Mouse (Mus musculus): ENCODE measurements at regions not wholly inside any gene's neighbourhood (a gene's known extent, or its start where the extent isn't known, plus 50 kb on each side); places are given as distances from the start of the nearest gene placed in this dataset.
A peak's percentile ranks its signal among the peaks of the same experiment; 100 is the strongest.

DNA sequence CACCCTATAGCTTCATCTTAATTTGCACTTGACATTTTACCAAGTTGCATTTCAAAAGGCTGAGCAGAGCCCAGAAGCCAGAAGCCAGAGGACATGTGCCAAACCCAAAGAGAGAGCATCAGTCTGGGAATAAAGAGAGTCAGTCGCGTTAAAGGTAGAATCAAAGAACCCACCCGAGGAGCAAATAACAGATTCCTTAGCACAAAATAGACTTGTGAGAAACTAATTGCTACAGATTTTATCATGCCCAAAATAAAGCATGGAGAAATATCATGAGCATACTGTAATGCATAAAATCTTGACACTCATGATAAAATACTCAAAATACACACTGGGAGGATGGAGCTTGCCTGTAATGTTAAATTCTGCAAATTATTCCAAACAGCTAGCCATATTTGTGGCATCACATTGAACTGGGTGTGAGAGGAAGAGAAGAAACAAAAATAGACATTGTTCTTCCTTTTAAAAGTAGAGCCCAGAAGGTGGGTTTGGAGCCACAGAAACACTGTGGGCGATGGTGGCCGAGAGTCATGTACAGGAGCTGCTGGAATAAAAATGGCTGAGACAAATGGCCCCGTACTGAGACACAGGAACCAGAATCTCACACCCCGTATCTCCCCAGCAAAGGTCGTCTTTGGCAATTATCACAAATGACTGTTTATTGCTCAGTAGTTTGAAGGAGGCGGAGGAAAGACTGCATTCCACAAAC lies 317.2 kb downstream of the Klf6 start:
- no peak for DNase-seq

DNA sequence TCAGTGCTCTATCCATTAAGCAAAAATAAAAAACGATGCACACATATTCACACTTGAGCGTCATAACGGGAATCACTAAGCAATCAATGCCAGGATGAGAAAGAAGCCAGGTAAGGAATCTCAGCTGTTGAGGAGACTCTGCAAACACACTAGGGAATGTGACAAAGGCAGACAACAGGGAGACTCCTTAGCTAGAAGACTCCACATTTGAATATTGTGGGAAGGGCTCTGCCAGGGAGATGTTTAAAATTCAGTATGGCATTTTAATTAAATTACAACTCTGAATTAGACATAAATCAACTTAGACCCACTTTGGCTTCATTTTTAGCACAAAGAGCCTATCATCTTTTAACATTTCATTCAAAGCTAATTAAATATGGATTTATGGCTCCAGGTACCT lies 327.9 kb downstream of the Klf6 start:
- DNase-seq: no peak

DNA sequence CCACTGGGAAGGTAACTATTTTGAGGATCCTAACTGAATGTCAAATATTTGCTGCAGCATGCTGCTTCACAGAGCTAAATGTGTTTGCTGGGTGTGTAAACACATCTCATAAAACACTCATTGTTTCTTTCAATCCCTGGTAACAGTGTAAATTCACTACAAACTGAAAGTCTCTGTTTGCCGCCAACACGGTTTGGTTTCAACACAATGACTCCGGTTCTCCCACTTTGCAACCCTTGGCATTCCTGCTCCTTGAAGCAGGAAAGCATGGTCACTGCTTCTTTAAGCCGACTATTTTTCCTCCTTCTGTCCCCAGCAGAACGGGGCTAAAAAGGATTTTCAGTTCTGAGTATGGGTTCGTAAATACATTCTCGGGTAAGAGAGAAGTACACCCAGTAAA lies 328.3 kb downstream of the Klf6 start:
- no peak for DNase-seq

DNA sequence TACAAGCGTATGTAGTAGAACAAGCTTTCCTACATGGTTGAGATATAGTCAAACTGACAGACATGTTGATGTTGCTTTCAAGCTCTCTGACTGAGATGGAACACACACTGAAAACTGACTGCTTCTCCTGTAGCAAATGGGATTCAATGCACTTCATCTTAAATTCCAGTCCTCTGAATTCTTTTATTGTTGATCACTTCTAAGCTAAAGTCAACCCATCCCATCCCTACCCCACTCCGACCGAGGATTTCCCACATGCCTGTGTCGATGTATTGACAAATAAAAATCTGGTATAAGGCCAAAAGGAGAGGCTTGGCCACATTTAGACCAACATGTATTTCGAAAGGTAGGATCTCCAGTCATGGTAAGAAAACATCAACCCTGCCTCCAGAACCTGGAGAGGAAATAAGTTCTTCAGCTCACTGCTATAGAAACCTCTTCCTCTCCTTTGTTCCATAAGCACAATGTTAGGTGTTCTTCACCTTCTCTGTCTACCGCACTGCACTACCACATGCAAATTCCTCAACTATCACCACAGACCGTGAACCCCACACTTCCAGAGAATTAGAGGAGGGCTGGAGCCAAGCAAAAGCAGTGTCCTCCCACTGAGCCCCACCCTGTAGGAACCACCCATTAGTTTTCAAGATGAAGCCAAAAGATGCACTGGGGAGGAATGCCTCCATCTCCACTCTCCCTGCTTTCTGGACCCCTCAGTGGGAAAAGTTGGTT lies 330.1 kb downstream of the Klf6 start:
- DNase-seq: no peak

DNA sequence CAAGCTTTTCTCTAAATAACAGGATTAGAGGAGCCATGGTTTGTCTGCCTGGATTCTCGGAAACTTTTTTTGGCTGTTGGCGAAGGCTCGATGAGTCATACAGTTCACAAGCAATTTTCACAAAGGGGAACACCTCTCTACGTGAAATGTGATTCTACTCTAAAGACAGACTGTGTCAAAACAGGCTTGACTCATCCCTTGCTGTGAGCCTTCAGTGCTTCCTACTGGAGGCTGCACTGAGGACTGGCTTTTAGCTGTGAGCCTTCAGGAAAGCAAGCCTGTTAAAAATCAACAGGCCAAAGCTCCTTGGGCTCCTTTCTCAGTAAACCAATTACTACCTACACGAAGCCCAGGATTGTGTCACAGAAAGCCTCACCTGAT lies 330.6 kb downstream of the Klf6 start:
- DNase-seq: peak; percentile 10

DNA sequence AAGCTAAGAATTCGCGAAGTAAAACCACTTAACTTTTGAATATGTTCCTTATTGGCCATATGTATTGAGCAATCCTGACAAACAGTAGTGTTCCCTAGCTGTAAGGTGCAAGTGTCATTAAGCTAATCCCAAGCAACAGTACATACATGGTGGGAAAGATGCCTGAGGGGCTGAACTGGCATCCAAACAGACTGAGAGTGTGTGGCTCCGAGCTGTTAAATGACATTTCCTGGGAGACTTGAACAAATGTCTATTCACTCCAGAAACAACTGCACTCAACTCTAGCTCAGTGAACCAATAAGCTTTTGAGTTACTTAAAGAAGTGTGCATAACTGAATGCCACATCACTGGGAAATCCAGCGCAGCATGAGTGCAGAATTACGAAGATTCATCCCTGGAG lies 335.4 kb downstream of the Klf6 start:
- no peak for DNase-seq

DNA sequence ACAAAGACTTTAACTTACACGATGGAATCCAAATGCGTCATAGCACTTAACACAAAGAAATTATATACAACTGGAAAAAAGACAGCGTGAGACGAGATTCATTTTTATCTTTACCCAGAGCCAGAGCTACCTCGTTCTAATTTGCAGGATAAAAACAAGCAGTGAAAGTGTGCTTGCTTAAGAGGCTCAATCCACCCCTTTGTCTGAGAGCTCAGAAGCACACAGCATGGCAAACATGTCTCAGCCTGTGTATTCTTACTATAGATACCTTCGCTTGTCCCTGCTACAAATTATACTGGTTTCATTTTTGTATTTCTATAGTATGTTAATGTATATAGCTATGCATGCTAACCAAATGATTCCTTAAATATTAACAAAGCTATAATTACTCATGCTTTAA lies 337.8 kb downstream of the Klf6 start:
- no peak for DNase-seq

DNA sequence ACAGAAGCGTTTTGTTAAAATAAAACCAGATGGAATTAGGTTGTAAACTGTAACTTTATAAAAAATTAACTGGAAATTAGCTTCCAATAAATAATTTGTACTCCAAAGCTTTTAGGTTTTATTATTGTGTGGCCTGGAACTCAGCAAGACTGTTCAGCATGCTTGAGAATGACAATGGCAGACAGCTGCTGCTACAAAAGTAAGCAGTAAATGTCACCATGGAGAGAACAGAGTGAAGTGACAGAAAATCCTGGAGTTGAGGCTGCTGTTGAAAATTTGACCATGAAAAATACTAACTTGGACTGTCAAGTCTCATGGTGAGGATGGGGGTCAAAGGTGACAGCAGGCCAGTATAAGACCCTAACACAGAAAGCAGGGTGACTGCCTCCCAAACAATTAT lies 340.2 kb downstream of the Klf6 start:
- no peak for DNase-seq

DNA sequence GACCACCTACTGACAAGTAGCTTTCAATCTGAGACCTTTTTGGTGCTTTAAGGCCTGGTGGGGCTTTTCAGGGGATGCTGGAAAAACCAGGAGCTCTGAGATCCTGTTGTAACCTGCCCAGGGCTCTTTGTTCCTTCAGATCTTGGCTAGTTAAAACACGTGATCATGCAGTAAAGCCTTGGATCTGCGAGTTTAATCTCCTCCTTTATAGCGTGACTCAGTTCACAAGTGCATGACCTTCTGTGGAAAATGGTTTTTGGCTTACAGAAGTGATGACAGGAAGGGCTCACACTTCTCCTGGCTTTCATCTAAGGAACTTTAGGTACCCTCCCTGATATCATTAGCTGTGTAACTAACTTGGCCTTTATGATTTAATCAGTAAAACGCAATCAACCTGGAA lies 343.1 kb upstream of the Pitrm1 start:
- DNase-seq: no peak

DNA sequence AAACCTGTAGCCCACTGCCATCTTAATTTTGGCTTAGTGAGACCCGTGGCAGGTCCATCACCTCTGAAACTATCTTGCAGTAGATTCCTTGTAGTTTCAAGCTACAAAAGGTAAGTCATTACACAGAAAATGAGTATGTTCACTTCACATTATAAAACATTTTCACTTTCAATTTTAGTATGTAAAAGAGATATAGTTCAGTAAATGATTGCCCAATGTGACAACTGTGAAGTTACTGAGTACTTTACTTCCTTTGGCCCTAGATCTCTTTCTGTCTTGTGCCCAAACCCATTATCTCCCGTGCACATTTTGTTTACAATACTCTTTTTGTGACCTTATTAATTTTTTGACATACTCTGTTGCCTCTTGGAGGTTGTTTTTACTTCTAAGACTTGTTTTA lies 335.4 kb upstream of the Pitrm1 start:
- DNase-seq: no peak

DNA sequence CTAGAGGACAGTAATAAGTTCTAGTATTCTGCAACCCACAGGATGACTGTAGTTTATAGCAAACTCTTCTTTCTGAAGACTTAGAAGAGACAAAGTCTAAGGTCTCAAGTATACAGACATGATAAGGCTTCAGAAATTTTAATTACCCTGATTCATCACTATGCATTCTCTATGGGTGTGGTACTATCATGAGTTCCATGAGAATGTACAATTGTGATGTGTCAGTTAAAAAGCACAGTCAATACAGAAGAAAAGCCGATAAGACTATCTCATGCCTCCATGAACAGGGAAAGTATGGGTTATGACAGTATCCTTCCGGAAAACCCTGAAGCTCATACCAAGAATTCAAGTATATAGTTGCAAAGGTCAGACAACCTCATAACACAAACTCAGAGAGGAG lies 333.8 kb upstream of the Pitrm1 start:
- no peak for DNase-seq

DNA sequence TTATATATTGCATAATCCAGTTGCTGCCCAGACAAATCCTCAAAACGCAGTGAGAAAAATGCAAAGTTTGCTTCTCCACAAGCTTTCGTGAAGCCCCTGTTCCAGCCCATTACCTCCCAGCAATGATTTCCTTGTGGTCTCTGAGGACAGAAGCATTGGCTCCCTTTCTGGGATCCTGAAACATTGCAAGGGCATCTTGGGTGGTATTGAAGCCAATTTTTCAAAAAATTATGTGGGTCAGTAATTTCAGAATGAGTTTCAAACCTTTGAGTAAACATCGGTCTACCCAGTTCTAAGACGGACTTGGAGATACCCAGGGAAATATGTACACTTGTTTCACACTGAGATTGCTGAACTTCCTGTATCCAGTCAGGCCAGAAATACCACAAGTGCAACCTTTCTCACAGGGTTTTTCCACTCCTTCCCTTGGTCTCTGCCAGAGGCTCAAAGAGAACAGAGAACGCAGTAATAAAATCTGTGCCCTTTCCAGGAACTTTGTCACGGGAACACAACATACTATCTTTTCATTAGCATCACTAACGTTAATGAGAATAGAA lies 321.8 kb upstream of the Pitrm1 start:
- no peak for DNase-seq

DNA sequence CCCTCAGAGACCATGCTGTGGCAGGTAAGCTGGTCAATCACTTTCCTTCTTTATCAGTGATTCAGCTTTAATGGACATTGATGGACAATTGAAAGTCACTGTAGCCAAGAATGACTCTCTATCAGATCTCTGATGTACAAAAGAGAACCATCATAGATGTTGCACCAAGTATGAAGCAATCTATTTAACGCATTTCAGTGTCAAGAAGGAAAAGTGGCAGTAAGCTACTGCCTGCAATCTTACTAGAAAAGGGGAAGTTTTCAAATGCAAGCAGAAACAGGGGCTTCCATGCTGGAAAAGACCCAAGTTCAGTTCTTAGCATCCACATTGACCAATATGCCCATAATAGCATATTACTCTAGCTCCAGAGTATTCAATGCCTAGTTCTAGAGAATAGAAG lies 319.7 kb upstream of the Pitrm1 start:
- no peak for DNase-seq

DNA sequence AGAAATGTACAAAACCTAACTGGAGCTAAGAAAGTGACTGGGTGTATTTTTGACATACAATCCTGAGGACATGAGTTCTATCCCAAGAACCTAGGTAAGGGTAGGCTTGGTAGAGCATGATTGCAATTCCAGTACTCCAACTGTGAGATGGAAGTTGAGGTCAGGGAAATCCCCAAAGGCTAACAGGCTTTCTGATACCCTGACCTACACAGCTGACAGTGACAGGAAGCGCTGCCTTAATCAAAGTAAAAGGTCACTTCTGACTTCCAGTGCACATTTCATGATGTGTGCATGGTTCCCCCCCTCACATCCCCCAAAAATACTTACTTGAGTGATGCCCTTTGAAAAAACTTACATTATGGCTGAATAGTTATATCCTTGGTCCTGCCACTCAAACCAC lies 312.6 kb upstream of the Pitrm1 start:
- DNase-seq: no peak

DNA sequence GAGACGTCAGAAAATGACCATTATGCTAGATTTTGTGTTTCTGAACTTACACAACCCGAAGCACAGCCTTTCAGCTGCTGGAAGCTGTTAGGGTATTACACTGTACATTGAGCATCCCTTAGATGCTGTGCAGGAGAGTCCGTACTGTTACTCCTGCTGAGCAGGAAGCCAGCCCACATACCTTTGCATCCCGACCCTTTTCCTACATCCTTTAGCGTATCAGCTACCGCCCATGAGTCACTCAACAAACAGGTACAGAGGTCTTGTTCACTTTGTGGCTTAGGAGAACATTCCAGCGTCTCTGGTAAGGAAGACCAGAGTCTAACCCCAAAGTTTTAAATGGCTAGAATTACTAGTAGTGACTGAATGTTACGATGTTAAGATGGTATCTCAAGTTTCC lies 311.4 kb upstream of the Pitrm1 start:
- DNase-seq: no peak

DNA sequence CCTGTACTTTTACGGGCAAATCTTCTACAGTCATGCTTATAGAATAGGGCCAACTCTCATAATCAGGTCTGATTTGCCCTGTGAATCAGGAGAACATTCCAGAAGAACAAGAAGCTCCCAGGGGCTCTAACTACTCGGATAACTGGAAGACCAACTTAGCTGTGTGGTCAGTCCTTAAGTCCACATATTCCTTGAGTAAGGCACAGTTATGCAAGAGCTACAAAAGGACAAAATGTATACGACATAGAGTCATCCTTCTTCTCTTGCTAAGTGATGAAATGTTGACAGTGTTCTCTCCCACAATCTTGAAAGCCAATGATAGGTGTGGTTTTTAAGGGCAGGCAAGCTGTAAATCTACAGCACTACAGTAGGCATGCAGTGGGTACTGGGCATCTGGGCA lies 310.7 kb upstream of the Pitrm1 start:
- DNase-seq: no peak

DNA sequence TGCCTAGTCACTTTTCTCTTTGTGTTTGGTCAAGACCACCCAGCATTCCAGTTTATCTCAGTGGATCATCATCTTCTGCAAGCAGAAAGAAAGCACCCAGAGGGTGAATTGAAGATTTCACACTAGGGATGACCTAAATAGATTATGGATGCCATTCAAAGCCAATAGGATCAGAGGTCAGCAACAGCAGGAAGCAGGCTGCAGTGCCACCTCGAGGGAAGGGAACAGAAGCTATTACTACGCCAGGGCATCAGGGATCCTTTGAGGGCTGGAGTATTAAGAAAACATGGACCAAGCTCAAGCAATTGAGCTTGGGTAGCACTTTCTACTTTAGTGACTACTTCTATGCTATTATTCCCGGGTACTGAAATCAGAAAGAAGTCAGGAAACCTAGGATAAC lies 307.1 kb upstream of the Pitrm1 start:
- DNase-seq: no peak

DNA sequence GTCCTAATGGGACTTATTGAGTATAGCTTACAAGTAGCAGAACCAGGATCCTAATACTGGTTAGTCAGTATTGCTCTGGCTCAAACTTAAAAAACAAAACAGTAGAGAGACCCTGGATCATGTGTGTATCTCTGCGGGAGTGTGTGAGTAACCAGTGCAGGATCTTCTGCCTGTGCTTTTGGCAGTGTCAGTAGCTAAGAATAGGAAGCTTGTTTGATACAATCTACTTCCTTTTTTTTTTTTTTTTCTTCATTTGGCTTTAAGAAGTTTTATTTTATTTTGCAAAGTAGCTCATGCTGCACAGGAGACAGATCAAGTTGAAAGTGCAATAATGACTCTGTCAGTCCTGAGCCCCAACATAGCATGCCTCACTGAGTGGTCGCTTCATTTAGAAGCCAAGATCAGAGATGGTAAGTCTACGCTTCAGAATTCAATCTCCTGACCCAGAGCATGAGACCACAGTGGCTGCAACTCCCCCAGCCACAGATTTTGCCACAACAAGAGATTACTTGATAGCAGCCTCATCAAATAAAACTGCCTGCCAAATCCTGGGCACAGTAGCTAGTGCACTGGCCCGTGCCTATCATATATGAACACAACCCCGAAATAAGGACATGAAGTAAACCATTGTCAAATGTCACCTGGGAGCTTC lies 306.4 kb upstream of the Pitrm1 start:
- DNase-seq: no peak

DNA sequence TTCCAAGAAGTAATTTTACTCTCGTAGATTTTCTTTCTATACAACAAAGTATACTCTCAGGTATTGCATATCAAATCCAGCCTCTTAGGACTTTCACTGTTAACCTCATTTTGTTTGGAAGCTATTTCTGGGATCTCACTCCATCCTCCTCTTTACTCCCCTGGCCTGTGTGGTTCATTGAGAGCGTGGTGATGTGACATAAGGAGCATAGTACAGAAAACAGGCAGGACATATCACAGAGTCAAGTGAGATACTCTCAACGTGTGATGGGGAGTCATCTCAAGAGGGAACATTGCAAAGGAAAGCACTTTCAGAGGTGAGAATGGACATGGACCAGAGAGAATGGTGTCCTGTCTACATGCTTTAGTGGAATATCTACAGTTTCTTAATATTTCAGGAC lies 297.8 kb upstream of the Pitrm1 start:
- no peak for DNase-seq

DNA sequence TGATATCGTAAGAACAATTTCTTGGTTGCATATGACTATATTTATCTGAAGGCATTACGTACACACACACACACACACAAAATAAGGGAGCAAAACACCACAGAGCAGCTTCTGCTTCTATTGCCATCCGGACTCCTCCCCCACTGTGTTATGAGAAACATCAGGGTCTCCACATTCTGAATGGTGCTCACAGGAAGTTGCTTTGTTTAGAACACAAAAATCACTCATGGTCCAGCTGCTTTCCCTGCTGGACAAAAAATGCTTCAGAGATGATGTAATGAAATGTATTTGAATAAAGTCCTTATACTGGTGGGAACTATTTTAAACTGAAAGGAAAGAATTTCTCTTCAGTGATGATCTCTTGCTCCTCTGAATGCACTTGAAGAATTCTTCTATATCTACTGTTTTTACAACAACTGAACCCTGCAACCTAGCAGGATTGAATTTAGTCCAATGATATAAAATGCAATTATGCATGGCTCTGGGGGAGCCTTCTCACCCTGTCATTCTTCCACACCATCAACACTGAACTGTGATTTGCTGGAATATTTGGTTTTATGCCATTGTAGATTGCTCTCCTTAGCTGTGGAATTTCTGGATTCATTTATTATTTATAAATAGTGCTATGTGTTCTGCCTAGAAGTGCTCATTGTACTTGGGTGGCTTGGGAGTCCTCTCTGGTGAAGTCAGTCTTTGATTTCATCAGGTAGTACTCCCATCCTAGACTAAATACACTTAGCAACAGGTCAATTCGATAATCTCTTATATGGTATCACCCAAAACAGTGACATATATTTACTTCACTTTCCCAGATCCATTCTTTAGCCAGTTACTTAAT lies 296.7 kb upstream of the Pitrm1 start:
- DNase-seq: no peak

DNA sequence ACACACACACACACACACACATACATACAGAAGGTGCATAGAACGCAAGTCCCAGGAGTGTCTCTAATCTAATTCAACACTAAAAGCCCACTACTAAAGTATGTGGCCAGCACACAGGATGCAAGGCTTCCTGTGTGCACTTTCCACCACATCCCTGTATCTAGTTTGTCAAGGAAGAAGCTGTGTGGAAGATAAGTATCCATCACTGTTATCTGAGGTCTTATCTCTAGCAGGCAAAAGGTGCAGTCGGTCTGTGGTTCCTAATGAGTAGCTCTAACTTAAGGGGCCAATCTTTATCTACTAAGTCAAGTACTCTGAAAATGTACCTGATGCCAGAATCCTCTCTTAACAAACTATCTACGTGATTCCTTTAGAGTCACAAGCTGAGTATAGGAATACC lies 295.8 kb upstream of the Pitrm1 start:
- DNase-seq: no peak

DNA sequence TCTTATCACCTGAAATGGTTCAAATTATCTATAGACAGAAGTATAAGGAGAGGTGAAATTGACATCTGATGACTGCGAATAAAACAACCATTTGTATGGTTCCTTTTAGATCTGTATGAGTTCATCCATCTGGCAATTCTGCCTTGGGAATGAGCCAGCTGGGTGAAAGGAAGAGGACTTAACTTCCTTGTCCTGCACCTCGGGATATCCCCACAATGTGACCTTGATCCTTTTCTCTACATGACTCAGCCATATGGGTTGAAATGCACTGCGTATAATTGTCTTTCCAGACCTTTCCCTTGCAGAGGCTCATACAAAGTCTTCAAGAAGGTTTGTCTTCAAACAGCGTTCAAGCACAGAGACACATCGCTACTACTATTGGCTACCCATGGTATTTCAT lies 292.6 kb upstream of the Pitrm1 start:
- no peak for DNase-seq

All from adrenal gland, adult 8-10 months (tissue).